Mouse (Mus musculus) midbrain, embryonic 10.5 days (tissue): ENCODE data around the gene Prss36. TPM values are rescaled to one million over a fixed set of nuclear protein-coding genes. Genes with fewer than 3 reads are reported as not detected.
A peak's percentile ranks its signal among the peaks of the same experiment; 100 is the strongest.
"Not testable (repeated sequence)": the region's sequence is repeated elsewhere in the genome, so short reads cannot be mapped to it uniquely, and the experiment has no call there.

Experiments
- DNase-seq: peaks from one replicate; pipeline ENCODE4 v3.0.0-alpha.2; 2017; ENCODE audit warnings: low spot score
- H3K27ac ChIP-seq: fragments of 300-500 bp; sonication (generic); replicated peaks from 2 replicates; pipeline ENCODE4 v1.5.1; 2016; ENCODE audit warnings: mild to moderate bottlenecking
- H3K27me3 ChIP-seq: fragments of 300-500 bp; sonication (generic); 2 replicates; pipeline ENCODE4 v1.6.1; 2016; ENCODE audit warnings: low read depth, mild to moderate bottlenecking; ENCODE audit not compliant: poor library complexity, severe bottlenecking
- H3K36me3 ChIP-seq: fragments of 300-500 bp; sonication (generic); 2 replicates; pipeline ENCODE4 v1.6.1; 2016; ENCODE audit warnings: mild to moderate bottlenecking, moderate library complexity
- H3K4me1 ChIP-seq: fragments of 300-500 bp; sonication (generic); 2 replicates; pipeline ENCODE4 v1.6.1; 2016
- H3K4me3 ChIP-seq: fragments of 300-500 bp; sonication (generic); 2 replicates; pipeline ENCODE4 v1.5.1; 2016; ENCODE audit warnings: mild to moderate bottlenecking, moderate library complexity
- H3K9me3 ChIP-seq: fragments of 300-500 bp; sonication (generic); replicated peaks from 2 replicates; pipeline ENCODE4 v1.6.1; 2016; ENCODE audit warnings: mild to moderate bottlenecking
- WGBS: fragments of 180-500 bp; shearing (Covaris S2); methylation state at CpG from one replicate; pipeline ENCODE4 v1.1.7; 2016; 5-methylcytosine and 5-hydroxymethylcytosine counted together
- polyA plus RNA-seq: library from polyadenylated mRNA; unstranded; fragments of >200 nt; fragmentation: Nextera tagmentation; extraction: Ambion mirVana; gene quantifications from 2 replicates; pipeline ENCODE4 v1.2.1, GENCODE M21; 2016

Gene Prss36
- polyA plus RNA-seq, 1 experiment from 2014 or later, result 11.0 TPM

GRCm38 (mm10) chr7:127912938-127913337, 33.6 kb downstream of the Prss36 start:
- DNase-seq, result no peak
- no peaks in the 10 kb centered on the region for H3K27me3 ChIP-seq
- H3K36me3 ChIP-seq, result peaks cover 55% of the 10 kb centered on the region
- no peaks in the 10 kb centered on the region for H3K9me3 ChIP-seq
- H3K4me1 ChIP-seq, result peaks cover 14% of the 10 kb centered on the region
- WGBS, result 36% methylated on average over 4 of the region's 4 CpGs
- peak overlapping the region; percentile 83 for H3K4me3 ChIP-seq
- H3K27ac ChIP-seq, result peak overlapping the region; percentile 89

- no peaks in the 10 kb centered on the region for H3K9me3 ChIP-seq
- DNase-seq, result peak; percentile 92
- peak within 1 kb of the TSS; percentile 83 for H3K4me3 ChIP-seq
- peaks cover 14% of the 10 kb centered on the region for H3K4me1 ChIP-seq
- WGBS, result 1% methylated on average over 40 of the region's 40 CpGs
- no peaks in the 10 kb centered on the region for H3K27me3 ChIP-seq
- peak within 1 kb of the TSS; percentile 89 for H3K27ac ChIP-seq
- peaks cover 56% of the 10 kb centered on the region for H3K36me3 ChIP-seq
Measured at GRCm38 (mm10) chr7:127912190-127912871, 34.2 kb downstream of the Prss36 start, which contains the start of gene Kat8. TSS of gene Kat8 (plus strand) at chr7:127912516.

GRCm38 (mm10) chr7:127908656-127909055, 37.9 kb downstream of the Prss36 start:
- no peak overlapping the region for H3K27ac ChIP-seq
- 95% methylated on average over 4 of the region's 4 CpGs for WGBS
- no peaks in the 10 kb centered on the region for H3K9me3 ChIP-seq
- H3K4me1 ChIP-seq, result peaks cover 27% of the 10 kb centered on the region
- no peak overlapping the region for H3K4me3 ChIP-seq
- H3K36me3 ChIP-seq, result peaks cover 52% of the 10 kb centered on the region
- no peak for DNase-seq
- no peaks in the 10 kb centered on the region for H3K27me3 ChIP-seq

- DNase-seq, result no peak
- H3K4me3 ChIP-seq, result no peak overlapping the region
- H3K36me3 ChIP-seq, result peaks cover 52% of the 10 kb centered on the region
- H3K9me3 ChIP-seq, result no peaks in the 10 kb centered on the region
- no peak overlapping the region for H3K27ac ChIP-seq
- WGBS, result 94% methylated on average over 12 of the region's 12 CpGs
- H3K27me3 ChIP-seq, result no peaks in the 10 kb centered on the region
- H3K4me1 ChIP-seq, result peaks cover 22% of the 10 kb centered on the region
Measured at GRCm38 (mm10) chr7:127907939-127908338, 38.6 kb downstream of the Prss36 start.

GRCm38 (mm10) chr7:127903971-127904796, 42.3 kb downstream of the Prss36 start, which contains the start of gene Bckdk:
TSS of gene Bckdk (plus strand) at chr7:127904082.
- Histone ChIP-seq H3K9me3 (no peaks in the 10 kb centered on the region), H3K27ac (peak within 1 kb of the TSS; percentile 94), H3K4me3 (peak within 1 kb of the TSS; percentile 87), H3K4me1 (peaks cover 14% of the 10 kb centered on the region), H3K27me3 (no peaks in the 10 kb centered on the region), H3K36me3 (peaks cover 42% of the 10 kb centered on the region)
- DNase-seq, result peak; percentile 81
- WGBS, result 9% methylated on average over 38 of the region's 38 CpGs

- 81% methylated on average over 2 of the region's 2 CpGs for WGBS
- H3K36me3 ChIP-seq, result peaks cover 18% of the 10 kb centered on the region
- no peak overlapping the region for H3K27ac ChIP-seq
- peaks cover 14% of the 10 kb centered on the region for H3K4me1 ChIP-seq
- no peak overlapping the region for H3K4me3 ChIP-seq
- DNase-seq, result no peak
- no peaks in the 10 kb centered on the region for H3K9me3 ChIP-seq
- H3K27me3 ChIP-seq, result no peaks in the 10 kb centered on the region
Measured at GRCm38 (mm10) chr7:127901772-127902171, 44.8 kb downstream of the Prss36 start.

GRCm38 (mm10) chr7:127899997-127900396, 46.5 kb downstream of the Prss36 start:
- DNase-seq, result no peak
- Histone ChIP-seq H3K27me3 (no peaks in the 10 kb centered on the region), H3K4me1 (peaks cover 18% of the 10 kb centered on the region), H3K4me3 (no peak overlapping the region), H3K27ac (no peak overlapping the region), H3K36me3 (peaks cover under 1% of the 10 kb centered on the region), H3K9me3 (no peaks in the 10 kb centered on the region)
- 57% methylated on average over 7 of the region's 7 CpGs for WGBS

- 42% methylated on average over 10 of the region's 10 CpGs for WGBS
Measured at GRCm38 (mm10) chr7:127898179-127898956, 48.2 kb downstream of the Prss36 start.

GRCm38 (mm10) chr7:127897542-127897941, 49.0 kb downstream of the Prss36 start:
- peaks cover 12% of the 10 kb centered on the region for H3K36me3 ChIP-seq
- no peak overlapping the region for H3K4me3 ChIP-seq
- no peaks in the 10 kb centered on the region for H3K9me3 ChIP-seq
- no peak overlapping the region for H3K27ac ChIP-seq
- no peak for DNase-seq
- peaks cover 17% of the 10 kb centered on the region for H3K4me1 ChIP-seq
- WGBS, result 92% methylated on average over 7 of the region's 7 CpGs
- H3K27me3 ChIP-seq, result no peaks in the 10 kb centered on the region

More at GRCm38 (mm10) chr7:127898179-127898956, 48.2 kb downstream of the Prss36 start:
- DNase-seq, result no peak
- peaks cover 17% of the 10 kb centered on the region for H3K4me1 ChIP-seq
- H3K36me3 ChIP-seq, result peaks cover 4% of the 10 kb centered on the region; the same call in 1 of the 2 replicates
- no peak overlapping the region for H3K4me3 ChIP-seq
- H3K27me3 ChIP-seq, result no peaks in the 10 kb centered on the region
- no peaks in the 10 kb centered on the region for H3K9me3 ChIP-seq
- H3K27ac ChIP-seq, result no peak overlapping the region

- peak; percentile 55 for DNase-seq
- Histone ChIP-seq H3K27ac (no peak overlapping the region), H3K4me1 (peaks cover 17% of the 10 kb centered on the region), H3K27me3 (no peaks in the 10 kb centered on the region), H3K36me3 (peaks cover 18% of the 10 kb centered on the region), H3K4me3 (peak overlapping the region; percentile 76; the same call in 1 of the 2 replicates), H3K9me3 (no peaks in the 10 kb centered on the region)
- 55% methylated on average over 13 of the region's 13 CpGs for WGBS
Measured at GRCm38 (mm10) chr7:127896384-127896783, 50.1 kb downstream of the Prss36 start.

GRCm38 (mm10) chr7:127895891-127896290, 50.6 kb downstream of the Prss36 start:
- H3K27me3 ChIP-seq, H3K9me3 ChIP-seq, DNase-seq, H3K27ac ChIP-seq: not testable (repeated sequence)
- 70% methylated on average over 7 of the region's 7 CpGs for WGBS
- Histone ChIP-seq H3K4me3 (peak overlapping the region; percentile 76), H3K4me1 (peaks cover 17% of the 10 kb centered on the region), H3K36me3 (peaks cover 19% of the 10 kb centered on the region)

- Histone ChIP-seq H3K4me3 (peak within 1 kb of the TSS; percentile 76), H3K27ac (peak within 1 kb of the TSS; percentile 76), H3K36me3 (peaks cover 24% of the 10 kb centered on the region), H3K27me3 (no peaks in the 10 kb centered on the region), H3K9me3 (no peaks in the 10 kb centered on the region), H3K4me1 (peaks cover 17% of the 10 kb centered on the region)
- under 1% methylated on average over 26 of the region's 26 CpGs for WGBS
- DNase-seq, result peak; percentile 91
Measured at GRCm38 (mm10) chr7:127895442-127895841, 51.1 kb downstream of the Prss36 start, which contains the start of the genes Gm21974 and Vkorc1. TSS of gene Gm21974 (minus strand) at chr7:127895454. TSS of gene Vkorc1 (minus strand) at chr7:127895617.
